Mouse (Mus musculus) heart, embryonic 16.5 days (tissue): Measurements from ENCODE around the gene Lpcat1. TPM values are rescaled to one million over a fixed set of nuclear protein-coding genes. Genes with fewer than 3 reads are reported as not detected.

Experiments
- ATAC-seq: fragments of 200-750 bp; cut with Nextera tagmentation; replicated peaks from 2 replicates; pipeline ENCODE4 v1.8.0; 2017; ENCODE audit warnings: moderate number of reproducible peaks; ENCODE audit not compliant: insufficient read depth, low FRiP score; ENCODE audit errors: extremely low read depth
- H3K27ac ChIP-seq: fragments of 300-500 bp; sonication (generic); 2 replicates; pipeline ENCODE4 v1.5.1; 2014; ENCODE audit warnings: mild to moderate bottlenecking, low read length, control low read depth, moderate library complexity
- H3K27me3 ChIP-seq: fragments of 300-500 bp; sonication (generic); 2 replicates; pipeline ENCODE4 v1.6.1; 2014; ENCODE audit warnings: low read length, mixed read lengths; ENCODE audit not compliant: control insufficient read depth, insufficient read depth
- H3K36me3 ChIP-seq: fragments of 300-500 bp; sonication (generic); 2 replicates; pipeline ENCODE4 v1.6.1; 2014; ENCODE audit not compliant: control insufficient read depth, insufficient read depth
- H3K4me1 ChIP-seq: fragments of 300-500 bp; sonication (generic); 2 replicates; pipeline ENCODE4 v1.6.1; 2014; ENCODE audit warnings: low read length, mixed read lengths; ENCODE audit not compliant: control insufficient read depth, insufficient read depth
- H3K4me2 ChIP-seq: fragments of 300-500 bp; sonication (generic); 2 replicates; pipeline ENCODE4 v1.6.1; 2014; ENCODE audit warnings: low read depth, mild to moderate bottlenecking, control low read depth, low read length
- H3K4me3 ChIP-seq: fragments of 300-500 bp; sonication (generic); 2 replicates; pipeline ENCODE4 v1.5.1; 2014; ENCODE audit warnings: mild to moderate bottlenecking, control low read depth, low read length
- H3K9ac ChIP-seq: fragments of 300-500 bp; sonication (generic); 2 replicates; pipeline ENCODE4 v1.6.1; 2014; ENCODE audit warnings: low read length, control low read depth
- H3K9me3 ChIP-seq: fragments of 300-500 bp; sonication (generic); replicated peaks from 2 replicates; pipeline ENCODE4 v1.6.1; 2016; ENCODE audit warnings: low read length; ENCODE audit not compliant: control insufficient read depth
- WGBS: fragments of 180-500 bp; shearing (Covaris S2); extraction: QIAGEN DNeasy Blood & Tissue Kit; methylation state at CpG from one replicate; pipeline ENCODE4 v1.1.7; 2014; 5-methylcytosine and 5-hydroxymethylcytosine counted together
- polyA plus RNA-seq: library from polyadenylated mRNA; unstranded; fragments of >200 nt; fragmentation: Nextera tagmentation; extraction: Ambion mirVana; gene quantifications from 2 replicates; pipeline ENCODE4 v1.2.1, GENCODE M21; 2015

The Lpcat1 gene
- polyA plus RNA-seq, 1 experiment from 2014 or later: 17.4 TPM

- Histone ChIP-seq H3K4me1 (no peaks in the 10 kb centered on the region; the same call in 1 of the 2 replicates), H3K4me2 (no peak overlapping the region), H3K36me3 (peaks cover 22% of the 10 kb centered on the region), H3K27me3 (no peaks in the 10 kb centered on the region), H3K4me3 (no peak overlapping the region), H3K27ac (no peak overlapping the region), H3K9me3 (no peaks in the 10 kb centered on the region), H3K9ac (no peak overlapping the region)
- ATAC-seq: no peak
- WGBS: 47% methylated on average over 2 of the region's 2 CpGs
Observed at GRCm38 (mm10) chr13:73496137-73496536, 29.1 kb downstream of the Lpcat1 start.

- Histone ChIP-seq H3K27me3 (no peaks in the 10 kb centered on the region), H3K9ac (no peak overlapping the region), H3K4me2 (no peak overlapping the region), H3K36me3 (peaks cover 17% of the 10 kb centered on the region), H3K4me1 (no peaks in the 10 kb centered on the region), H3K4me3 (no peak overlapping the region), H3K9me3 (no peaks in the 10 kb centered on the region), H3K27ac (no peak overlapping the region)
- ATAC-seq: 0 out of 2 replicates have a peak, but pooled peaks have one; percentile 23
- 56% methylated on average over 6 of the region's 6 CpGs for WGBS
Observed at GRCm38 (mm10) chr13:73499893-73500604, 33.1 kb downstream of the Lpcat1 start.

DNA sequence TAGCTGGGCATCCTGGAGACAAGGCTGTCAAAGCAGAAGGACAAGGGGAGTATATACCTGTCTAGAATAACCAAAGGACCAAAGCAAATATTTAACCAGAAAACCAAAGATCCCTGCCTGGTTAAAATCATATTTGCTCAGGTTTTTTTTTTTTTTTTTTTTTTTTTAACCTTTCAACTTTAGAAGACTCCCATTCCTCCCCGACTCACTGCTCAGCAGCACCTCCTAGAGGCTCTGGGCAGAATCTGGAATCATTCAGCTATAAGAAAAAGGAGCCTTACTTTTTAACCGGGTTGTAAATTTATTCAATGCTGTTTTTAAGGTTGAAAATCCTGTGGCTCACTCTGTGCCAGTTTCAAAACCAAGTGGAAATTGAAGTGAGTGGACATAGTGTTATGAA is 35.7 kb downstream of the Lpcat1 start:
- Histone ChIP-seq H3K9me3 (no peaks in the 10 kb centered on the region), H3K27me3 (no peaks in the 10 kb centered on the region), H3K4me1 (no peaks in the 10 kb centered on the region), H3K4me2 (no peak overlapping the region), H3K4me3 (no peak overlapping the region), H3K9ac (no peak overlapping the region), H3K36me3 (peaks cover 16% of the 10 kb centered on the region), H3K27ac (no peak overlapping the region)
- 74% methylated on average over 2 of the region's 2 CpGs for WGBS
- no peak for ATAC-seq

- H3K36me3 ChIP-seq: peaks cover 12% of the 10 kb centered on the region
- WGBS: 62% methylated on average over 7 of the region's 7 CpGs
- no peak overlapping the region for H3K9ac ChIP-seq
- H3K9me3 ChIP-seq: no peaks in the 10 kb centered on the region
- H3K27me3 ChIP-seq: no peaks in the 10 kb centered on the region
- H3K4me1 ChIP-seq: no peaks in the 10 kb centered on the region
- H3K27ac ChIP-seq: no peak overlapping the region
- peak; percentile 62; the same call in 1 of the 2 replicates for ATAC-seq
- no peak overlapping the region for H3K4me2 ChIP-seq
- no peak overlapping the region for H3K4me3 ChIP-seq
Observed at GRCm38 (mm10) chr13:73505686-73506467, 38.9 kb downstream of the Lpcat1 start.

- Histone ChIP-seq H3K36me3 (peaks cover 5% of the 10 kb centered on the region; the same call in 1 of the 2 replicates), H3K4me3 (no peak overlapping the region), H3K27me3 (no peaks in the 10 kb centered on the region), H3K4me2 (no peak overlapping the region), H3K27ac (no peak overlapping the region), H3K9me3 (no peaks in the 10 kb centered on the region), H3K4me1 (no peaks in the 10 kb centered on the region), H3K9ac (no peak overlapping the region)
- ATAC-seq: no peak
- 74% methylated on average over 8 of the region's 8 CpGs for WGBS
Observed at GRCm38 (mm10) chr13:73508817-73509550, 42.0 kb downstream of the Lpcat1 start.

- H3K9me3 ChIP-seq: no peaks in the 10 kb centered on the region
- H3K27me3 ChIP-seq: no peaks in the 10 kb centered on the region
- 75% methylated on average over 6 of the region's 6 CpGs for WGBS
- no peak overlapping the region for H3K4me2 ChIP-seq
- no peaks in the 10 kb centered on the region for H3K4me1 ChIP-seq
- ATAC-seq: no peak
- H3K27ac ChIP-seq: no peak overlapping the region
- H3K4me3 ChIP-seq: no peak overlapping the region
- H3K36me3 ChIP-seq: peaks cover 14% of the 10 kb centered on the region
- H3K9ac ChIP-seq: no peak overlapping the region
Observed at GRCm38 (mm10) chr13:73509869-73510268, 42.9 kb downstream of the Lpcat1 start.

DNA sequence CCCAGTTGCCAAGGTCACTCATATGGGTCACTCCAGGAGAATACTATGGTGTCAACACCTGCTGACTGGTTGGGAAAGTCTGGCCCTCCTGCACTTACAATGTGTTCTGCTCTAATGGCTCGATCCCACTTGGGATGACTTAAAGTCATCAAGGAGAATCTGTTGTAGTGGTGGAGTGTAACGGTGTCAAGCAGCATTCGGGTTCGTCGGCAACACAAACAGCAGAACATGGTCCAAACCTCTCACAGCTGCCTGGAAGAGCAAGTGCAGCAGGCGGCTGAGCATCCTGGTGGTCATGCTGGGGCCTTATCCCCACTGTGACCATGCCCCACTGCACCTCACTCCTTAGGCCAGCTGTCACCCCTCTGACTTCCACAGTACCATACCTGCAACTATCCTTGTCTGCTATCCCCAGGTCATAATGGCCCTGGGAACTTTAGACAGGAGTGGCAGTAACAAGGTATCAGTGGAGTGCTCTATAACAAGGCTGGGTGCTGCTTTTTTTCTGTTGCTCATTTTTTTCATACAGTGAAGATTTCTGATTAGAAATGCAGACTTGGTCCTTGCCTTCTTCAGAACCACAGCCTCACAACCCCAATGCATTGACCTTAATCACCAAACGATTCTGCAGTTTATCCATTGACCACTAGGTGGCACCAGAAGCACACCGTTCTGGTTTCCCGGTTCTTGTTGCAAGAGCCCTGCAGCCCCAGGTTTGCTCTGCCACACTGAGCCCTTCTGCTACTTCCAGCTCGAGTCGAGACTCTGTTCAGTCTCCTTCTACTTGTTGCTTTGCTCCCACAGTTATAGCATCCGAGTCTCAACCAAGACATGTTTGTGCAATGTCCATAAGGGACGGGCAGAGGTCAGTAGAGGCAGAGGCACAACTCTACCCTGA is 46.0 kb downstream of the Lpcat1 start:
- H3K4me3 ChIP-seq: no peak overlapping the region
- no peaks in the 10 kb centered on the region for H3K27me3 ChIP-seq
- H3K9me3 ChIP-seq: no peaks in the 10 kb centered on the region
- no peak overlapping the region for H3K9ac ChIP-seq
- no peak for ATAC-seq
- no peak overlapping the region for H3K4me2 ChIP-seq
- H3K36me3 ChIP-seq: peaks cover 16% of the 10 kb centered on the region
- no peak overlapping the region for H3K27ac ChIP-seq
- WGBS: 56% methylated on average over 13 of the region's 13 CpGs
- no peaks in the 10 kb centered on the region for H3K4me1 ChIP-seq

DNA sequence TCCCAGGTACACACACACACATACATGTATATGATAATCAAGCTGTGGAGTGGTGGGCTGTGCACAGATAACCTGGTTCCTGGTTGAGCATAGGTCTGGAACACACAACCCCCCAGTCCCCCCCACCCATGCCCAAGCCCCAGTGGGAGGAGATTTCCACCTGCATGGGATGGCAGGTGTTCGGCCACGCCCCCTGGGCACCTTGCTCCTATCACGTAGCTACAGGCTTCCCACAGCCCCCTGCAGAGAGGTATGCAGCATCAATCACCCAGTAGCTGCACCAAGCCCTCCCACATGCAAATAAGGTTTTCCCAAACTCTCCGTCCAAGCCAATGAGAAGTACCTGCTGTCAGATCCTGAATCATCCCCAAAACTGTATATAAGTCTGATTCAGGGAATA is 49.9 kb downstream of the Lpcat1 start:
- no peaks in the 10 kb centered on the region for H3K4me1 ChIP-seq
- H3K36me3 ChIP-seq: peaks cover 15% of the 10 kb centered on the region
- no peak overlapping the region for H3K27ac ChIP-seq
- no peak overlapping the region for H3K4me2 ChIP-seq
- WGBS: 66% methylated on average over 4 of the region's 4 CpGs
- no peaks in the 10 kb centered on the region for H3K9me3 ChIP-seq
- no peak overlapping the region for H3K9ac ChIP-seq
- H3K4me3 ChIP-seq: no peak overlapping the region
- no peaks in the 10 kb centered on the region for H3K27me3 ChIP-seq
- no peak for ATAC-seq
